Mouse (Mus musculus): Measurements from ENCODE around the gene Dr1. TPM values are rescaled to one million over a fixed set of nuclear protein-coding genes. Genes with fewer than 3 reads are reported as not detected.
"Not testable (repeated sequence)": the region's sequence is repeated elsewhere in the genome, so short reads cannot be mapped to it uniquely, and the experiment has no call there.

Dr1 gene
- polyA plus RNA-seq, 1 experiment from 2014 or later = 39.7 TPM

DNA sequence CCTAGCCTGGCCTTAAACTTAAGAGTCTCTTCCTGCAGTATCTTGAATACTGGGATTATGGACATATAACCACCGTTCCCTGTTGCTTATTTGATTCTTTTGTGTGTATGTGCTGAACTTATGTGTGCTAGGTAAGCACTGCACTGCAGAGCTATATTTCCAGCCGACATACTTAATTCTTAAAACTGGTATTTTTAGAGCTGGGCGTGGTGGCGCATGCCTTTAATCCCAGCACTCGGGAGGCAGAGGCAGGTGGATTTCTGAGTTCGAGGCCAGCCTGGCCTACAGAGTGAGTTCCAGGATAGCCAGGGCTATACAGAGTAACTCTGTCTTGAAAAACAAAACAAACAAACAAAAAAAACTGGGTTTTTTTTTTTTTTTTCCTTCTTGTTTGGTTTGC is 2.6 kb downstream of the Dr1 start:
- not testable (repeated sequence) for H3K27me3 ChIP-seq (replicated peaks); H3K27ac ChIP-seq; H3K9ac ChIP-seq; H3K4me1 ChIP-seq; ATAC-seq (ENCODE audit: insufficient read depth, low FRiP score, low read depth); H3K9me3 ChIP-seq; H3K4me3 ChIP-seq (replicated peaks); H3K36me3 ChIP-seq
- peak overlapping the region; percentile 35 for H3K4me2 ChIP-seq
- WGBS = 90% methylated on average over 6 of the region's 6 CpGs

DNA sequence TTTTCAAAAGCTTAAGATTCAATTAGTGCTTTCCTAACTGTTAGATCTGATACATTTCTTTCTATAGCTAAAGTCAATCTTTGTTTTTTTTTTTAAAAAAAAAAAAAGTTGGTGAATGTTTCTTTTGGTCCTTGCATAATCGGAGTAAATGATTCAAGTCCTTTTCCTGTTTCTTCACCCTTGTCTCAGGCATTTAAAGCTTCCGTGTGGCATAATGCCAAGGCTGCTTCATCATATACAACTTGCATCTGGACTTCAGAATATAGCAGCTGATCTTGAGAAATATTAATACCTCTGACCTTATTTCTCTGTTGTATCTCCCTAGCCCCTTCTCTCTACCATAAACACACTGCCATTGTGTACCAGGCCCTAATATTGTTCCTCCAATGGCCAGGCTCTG is 18.3 kb downstream of the Dr1 start:
- H3K27ac ChIP-seq = no peak overlapping the region
- no peak overlapping the region for H3K4me2 ChIP-seq
- H3K4me3 ChIP-seq (replicated peaks) = no peak overlapping the region
- no peaks in the 10 kb centered on the region for H3K4me1 ChIP-seq
- no peak overlapping the region for H3K9ac ChIP-seq
- ATAC-seq (ENCODE audit: insufficient read depth, low FRiP score, low read depth) = no peak
- H3K27me3 ChIP-seq (replicated peaks) = no peaks in the 10 kb centered on the region
- 55% methylated on average over 2 of the region's 2 CpGs for WGBS
- H3K9me3 ChIP-seq = no peaks in the 10 kb centered on the region
- H3K36me3 ChIP-seq = no peaks in the 10 kb centered on the region

DNA sequence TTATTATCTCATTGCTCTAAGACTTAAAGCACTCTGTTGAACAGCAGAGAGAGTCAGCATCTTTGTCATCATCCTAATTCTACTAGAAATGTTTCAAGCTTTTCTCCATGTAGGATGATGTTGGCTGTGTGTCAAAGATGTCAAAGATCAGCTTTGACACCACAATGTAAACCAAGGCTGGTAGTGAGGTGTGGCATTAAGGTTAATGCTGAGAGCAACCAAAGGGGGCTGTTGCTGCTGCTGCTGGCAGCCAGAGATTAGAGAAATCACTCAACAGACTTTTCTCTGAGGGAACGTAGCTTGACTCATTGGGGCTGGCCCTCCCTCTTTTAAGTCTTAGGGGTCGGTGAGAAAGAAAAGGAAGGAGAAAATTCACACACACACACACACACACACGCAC is 32.9 kb downstream of the Dr1 start:
- no peak overlapping the region for H3K27ac ChIP-seq
- no peak overlapping the region for H3K4me3 ChIP-seq (replicated peaks)
- no peaks in the 10 kb centered on the region for H3K4me1 ChIP-seq
- no peak for ATAC-seq (ENCODE audit: insufficient read depth, low FRiP score, low read depth)
- H3K4me2 ChIP-seq = no peak overlapping the region
- H3K9me3 ChIP-seq = no peaks in the 10 kb centered on the region
- no peaks in the 10 kb centered on the region for H3K27me3 ChIP-seq (replicated peaks)
- H3K36me3 ChIP-seq = no peaks in the 10 kb centered on the region
- no peak overlapping the region for H3K9ac ChIP-seq
- WGBS = 57% methylated on average over 3 of the region's 3 CpGs

DNA sequence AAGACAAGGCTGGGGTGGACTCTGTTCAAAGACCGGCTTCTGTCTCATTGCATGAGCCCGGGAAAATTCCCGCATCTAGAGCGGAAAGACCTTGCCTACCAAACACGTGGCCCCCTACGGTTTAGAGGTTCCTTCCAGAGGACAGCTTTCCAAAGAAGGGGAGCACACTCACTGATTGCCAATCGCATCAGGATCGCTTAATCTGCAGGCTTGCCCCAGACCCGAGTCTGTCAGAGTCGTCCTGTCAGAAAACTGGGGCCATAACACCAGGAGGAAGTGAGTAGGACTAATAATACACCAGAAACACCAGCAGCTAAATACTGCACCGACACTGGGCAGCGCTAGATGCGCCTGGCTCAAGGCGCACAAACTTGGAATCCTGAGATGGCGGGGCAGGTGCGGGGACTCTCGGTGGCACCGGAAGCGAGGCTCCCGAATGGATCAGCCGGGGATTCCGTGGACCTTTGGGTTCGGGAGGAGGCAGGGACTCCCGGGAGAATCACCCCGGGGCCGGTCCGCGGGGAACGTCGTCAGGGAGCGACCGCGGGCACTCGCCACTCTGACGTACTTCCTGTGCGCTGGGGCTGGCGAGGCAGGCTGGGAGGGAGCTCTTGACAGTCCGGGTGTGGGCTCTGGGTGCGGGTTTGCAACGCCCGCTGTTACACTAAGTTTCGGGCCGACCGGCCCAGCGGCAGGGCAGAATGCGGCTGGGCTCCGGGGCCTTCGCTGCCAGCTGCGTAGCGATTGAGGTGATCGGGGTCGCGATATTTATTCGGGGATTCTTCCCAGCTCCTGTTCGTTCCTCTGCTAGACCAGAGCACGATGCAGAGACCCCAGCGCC is 43.7 kb downstream of the Dr1 start, which contains the start of gene Pigg:
Pigg (plus strand) TSS at position 386 of the 841 bp plus-strand sequence.
- H3K27me3 ChIP-seq (replicated peaks) = no peaks in the 10 kb centered on the region
- H3K27ac ChIP-seq = peak within 1 kb of the TSS; percentile 86
- H3K36me3 ChIP-seq = no peaks in the 10 kb centered on the region
- H3K9me3 ChIP-seq = no peaks in the 10 kb centered on the region
- peak within 1 kb of the TSS; percentile 80 for H3K9ac ChIP-seq
- peak; percentile 99 for ATAC-seq (ENCODE audit: insufficient read depth, low FRiP score, low read depth)
- under 1% methylated on average over 57 of the region's 57 CpGs for WGBS
- peak within 1 kb of the TSS; percentile 84 for H3K4me2 ChIP-seq
- H3K4me1 ChIP-seq = peaks cover 6% of the 10 kb centered on the region; the same call in 1 of the 2 replicates
- peak within 1 kb of the TSS; percentile 83 for H3K4me3 ChIP-seq (replicated peaks)

DNA sequence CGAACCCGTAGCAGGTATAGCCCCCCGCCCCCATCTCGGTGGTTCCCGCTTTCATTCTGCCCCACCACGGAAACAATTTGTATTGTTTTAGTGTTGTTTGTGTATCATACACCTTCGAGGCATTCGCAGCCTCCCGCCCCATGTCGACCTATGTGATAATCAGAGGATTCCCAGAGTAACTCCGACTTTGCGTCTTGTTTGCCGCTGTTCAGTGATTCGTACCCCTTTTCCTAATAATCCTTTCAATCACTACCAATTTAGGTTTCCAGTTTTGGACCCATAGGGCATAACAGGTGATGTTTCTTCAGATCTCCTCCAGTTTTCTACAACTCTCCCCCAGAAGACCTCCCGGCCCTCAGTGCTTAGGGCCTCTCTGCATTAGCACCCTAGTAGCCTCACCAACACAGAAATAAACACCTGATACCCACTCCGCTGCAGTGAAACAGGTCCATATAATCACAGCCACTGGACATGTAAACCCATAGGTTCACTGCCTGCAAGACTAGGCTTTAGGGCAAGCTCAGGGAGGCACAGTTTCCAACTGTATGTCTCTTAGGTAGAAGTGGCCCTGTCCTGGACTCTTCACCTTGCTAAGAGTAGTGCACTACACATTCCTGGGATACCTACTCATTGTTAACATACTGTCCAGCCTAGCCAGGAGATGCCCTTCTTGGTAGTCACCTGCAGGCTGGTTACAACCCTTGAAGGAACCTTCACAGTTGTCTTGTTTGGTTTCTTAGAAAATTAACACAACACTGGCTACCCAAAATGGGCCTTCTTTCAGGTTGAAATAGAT is 44.6 kb downstream of the Dr1 start:
- WGBS = 5% methylated on average over 16 of the region's 16 CpGs
- H3K4me1 ChIP-seq = peaks cover 6% of the 10 kb centered on the region; the same call in 1 of the 2 replicates

More for the DNA sequence above, 44.6 kb downstream of the Dr1 start:
- Histone ChIP-seq H3K4me2 (peak overlapping the region; percentile 84), H3K27me3 (replicated peaks) (no peaks in the 10 kb centered on the region), H3K9ac (peak overlapping the region; percentile 80), H3K27ac (peak overlapping the region; percentile 86; the same call in 1 of the 2 replicates), H3K36me3 (no peaks in the 10 kb centered on the region), H3K9me3 (no peaks in the 10 kb centered on the region), H3K4me3 (replicated peaks) (peak overlapping the region; percentile 83)
- peak; percentile 11; the same call in 1 of the 2 replicates for ATAC-seq (ENCODE audit: insufficient read depth, low FRiP score, low read depth)

Other genes with a start within 250 kb of the Dr1 start
- gene Mtf2, start 203.2 kb upstream of the Dr1 start, polyA plus RNA-seq (2015; fragmentation: Nextera tagmentation; extraction: Ambion mirVana) = 77.7 and 78.7 TPM in 2 replicates
- 45.1 and 47.0 TPM in 2 replicates for gene Tmed5, start 136.3 kb upstream of the Dr1 start, polyA plus RNA-seq (2015; fragmentation: Nextera tagmentation; extraction: Ambion mirVana)
- gene Ccdc18, start 136.0 kb upstream of the Dr1 start, polyA plus RNA-seq (2015; fragmentation: Nextera tagmentation; extraction: Ambion mirVana) = 8.6 and 9.7 TPM in 2 replicates
- gene Pigg, start 43.7 kb downstream of the Dr1 start, polyA plus RNA-seq (2015; fragmentation: Nextera tagmentation; extraction: Ambion mirVana) = 6.5 and 6.7 TPM in 2 replicates
- 0.06 and 0.09 TPM in 2 replicates for gene Gm42517, start 99.0 kb downstream of the Dr1 start, polyA plus RNA-seq (2015; fragmentation: Nextera tagmentation; extraction: Ambion mirVana)
- 0.18 and 0.39 TPM in 2 replicates for gene Pde6b, start 119.5 kb downstream of the Dr1 start, polyA plus RNA-seq (2015; fragmentation: Nextera tagmentation; extraction: Ambion mirVana)
- 401 and 426 TPM in 2 replicates for gene Atp5k, start 165.6 kb downstream of the Dr1 start, polyA plus RNA-seq (2015; fragmentation: Nextera tagmentation; extraction: Ambion mirVana)
- 0.52 and 0.69 TPM in 2 replicates for gene Mfsd7a, start 180.0 kb downstream of the Dr1 start, polyA plus RNA-seq (2015; fragmentation: Nextera tagmentation; extraction: Ambion mirVana)
- 17.7 and 19.1 TPM in 2 replicates for gene Pcgf3, start 192.3 kb downstream of the Dr1 start, polyA plus RNA-seq (2015; fragmentation: Nextera tagmentation; extraction: Ambion mirVana)

All from stomach, embryonic 15.5 days (tissue).